ENCODE assay signal across 17 mouse cellular contexts in genomic region chr6:39440207-39440606, GRCm38 (mm10). TPM values are rescaled to one million over a fixed set of nuclear protein-coding genes. Genes with fewer than 3 reads are reported as not detected.
"Had no signal": no experiment of that assay in that cellular context is flagged by ENCODE, and none has a peak within 500 bp of the region (broad histone marks: within the 10 kb centered on the region; RNA-seq: fewer than 3 reads in every experiment).

No protein-coding gene starts in this region.

- H3K36me3 ChIP-seq: midbrain, embryonic 10.5 days; midbrain, embryonic 12.5 days; neural tube, embryonic 13.5 days; neural tube, embryonic 15.5 days; stomach, embryonic 15.5 days had no signal

- H3K4me3 ChIP-seq: midbrain, embryonic 10.5 days; midbrain, embryonic 12.5 days; myocyte; neural tube, embryonic 13.5 days; neural tube, embryonic 15.5 days; stomach, embryonic 15.5 days had no signal

- H3K27ac ChIP-seq: midbrain, embryonic 10.5 days; midbrain, embryonic 12.5 days; neural tube, embryonic 13.5 days; neural tube, embryonic 15.5 days; stomach, embryonic 15.5 days; stomach, postnatal 0 days had no signal

- H3K9me3 ChIP-seq: midbrain, embryonic 10.5 days; midbrain, embryonic 12.5 days; neural tube, embryonic 13.5 days; neural tube, embryonic 15.5 days; stomach, embryonic 15.5 days had no signal

- H3K4me1 ChIP-seq: neural tube, embryonic 13.5 days; neural tube, embryonic 15.5 days; stomach, embryonic 15.5 days had no signal

- DNase-seq: lung, adult 18-20 months; lung, embryonic 14.5 days; lung, postnatal 10 days; lung, postnatal 4 days; midbrain, embryonic 14.5 days; right cerebral cortex, postnatal 14 days; thymus, adult 2 months; thymus, postnatal 25 days; thymus, postnatal 4 days had no signal

- H3K27me3 ChIP-seq: midbrain, embryonic 12.5 days; neural tube, embryonic 13.5 days; neural tube, embryonic 15.5 days; stomach, embryonic 15.5 days had no signal

RNA-seq across cellular contexts. Expression of gene Rab19, which starts 59.2 kb away (rescaled TPM):
- polyA plus RNA-seq: midbrain, embryonic 16.5 days; myocyte; neural tube, embryonic 13.5 days had no signal
